Mouse (Mus musculus): ENCODE data around the gene Slc7a9.

DNA sequence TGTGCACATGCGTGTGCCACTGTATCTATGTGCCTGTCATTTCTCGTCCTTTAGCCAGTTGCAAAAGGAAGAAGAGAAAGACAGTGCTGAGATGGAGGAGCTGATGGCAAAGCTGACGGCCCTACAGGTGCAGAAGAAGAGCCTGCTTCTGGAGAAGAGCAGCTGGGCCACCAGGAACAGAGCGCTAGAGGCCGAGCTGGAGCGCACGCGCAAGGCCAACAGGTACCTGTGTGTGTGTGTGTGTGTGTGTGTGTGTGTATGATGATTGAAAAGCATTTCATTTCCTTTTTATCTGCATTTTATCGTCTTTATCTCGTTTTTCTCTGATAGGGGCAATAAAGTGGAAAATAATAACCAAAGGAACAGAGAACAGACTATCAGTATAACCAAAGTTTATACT, 20.4 kb upstream of the Slc7a9 start:
- TF ChIP-seq CTCF (IDR thresholded peaks at IDR 0.05; ENCODE audit: extremely low read depth, insufficient read length, insufficient replicate concordance, low read depth, low read length) (no peak), POLR2A (IDR thresholded peaks at IDR 0.05; ENCODE audit: low read depth, low read length) (no peak)

Data from small intestine, adult 2 months (tissue).